Mouse (Mus musculus) cerebellum, postnatal 36 days (tissue): Measurements from ENCODE around the gene Gmppa.

Experiments used
- DNase-seq, 2 experiments: peaks; one replicate each; pipeline ENCODE4 v3.0.0; 2021 to 2022; ENCODE audit warnings: mixed read lengths in 2 of 2

Gene Gmppa

DNA sequence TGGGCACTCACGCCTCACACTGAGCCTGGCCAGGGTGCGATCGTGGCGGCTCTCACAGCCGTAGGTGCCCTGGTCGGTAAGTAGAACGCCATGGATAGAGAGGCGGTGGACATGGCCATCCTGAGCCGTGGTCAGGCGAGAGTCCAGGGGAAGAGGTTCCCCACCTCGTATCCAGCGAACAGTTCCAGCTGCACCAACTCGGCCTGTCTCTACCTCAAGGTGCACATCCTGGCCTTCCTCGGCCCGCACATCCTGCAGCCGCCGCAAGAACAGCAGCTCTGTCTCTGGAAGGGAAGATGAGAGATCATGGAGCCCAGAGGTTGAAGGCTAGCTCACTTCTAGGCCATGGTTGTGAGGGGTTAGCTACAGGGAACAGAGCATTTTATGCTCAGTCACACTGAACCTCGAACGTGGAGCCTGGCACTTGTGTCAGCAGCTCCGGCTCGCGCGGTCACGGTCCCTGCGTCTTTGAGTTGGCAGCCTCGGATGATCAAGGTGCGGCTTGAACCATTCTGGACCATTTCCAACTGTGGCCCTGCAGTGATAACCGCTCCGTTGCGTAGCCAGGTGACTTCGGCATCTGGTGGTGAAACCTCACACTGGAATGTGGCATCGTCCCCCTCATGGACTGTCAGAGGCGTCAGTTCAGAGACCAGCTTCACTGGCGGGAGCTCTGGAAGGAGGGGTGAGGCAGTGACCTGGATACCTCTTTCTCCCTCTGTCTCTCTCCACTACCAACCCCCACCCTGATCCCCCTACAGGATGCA is 55.2 kb downstream of the Gmppa start:
- DNase-seq: no peak

DNA sequence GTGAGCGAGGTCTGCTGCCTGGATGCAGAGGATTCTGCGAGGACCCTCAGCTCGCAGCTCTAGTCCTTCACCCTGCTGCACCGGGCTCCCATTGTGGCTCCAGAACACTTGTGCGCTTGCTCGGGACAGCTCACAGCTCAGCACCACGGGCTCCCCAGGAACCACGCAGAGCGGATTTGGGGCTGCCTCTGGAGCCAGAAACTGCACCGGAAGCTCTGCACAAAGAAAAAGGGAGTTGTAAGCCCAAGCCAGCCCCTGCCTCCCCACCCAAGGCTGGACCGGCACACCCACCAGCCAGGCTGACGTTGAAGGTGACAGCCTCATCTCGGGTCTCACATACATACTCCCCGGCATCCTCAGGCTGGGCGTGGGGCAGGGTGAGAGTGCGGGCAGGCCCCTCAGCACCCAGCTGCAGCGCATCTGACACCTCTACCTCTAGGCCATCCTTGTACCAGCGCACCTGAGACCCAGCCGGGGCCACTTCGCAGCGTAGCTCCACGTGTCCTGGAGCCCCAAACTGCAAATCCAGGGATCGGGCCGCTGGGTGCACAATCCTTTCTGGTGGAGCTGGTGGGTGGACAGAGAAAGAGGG is 56.9 kb downstream of the Gmppa start:
- no peak for DNase-seq
